Mouse (Mus musculus): ENCODE measurements around the gene Nipal4. TPM values are rescaled to one million over a fixed set of nuclear protein-coding genes. Genes with fewer than 3 reads are reported as not detected.

Gene Nipal4
- not detected for total RNA-seq (2023)

DNA sequence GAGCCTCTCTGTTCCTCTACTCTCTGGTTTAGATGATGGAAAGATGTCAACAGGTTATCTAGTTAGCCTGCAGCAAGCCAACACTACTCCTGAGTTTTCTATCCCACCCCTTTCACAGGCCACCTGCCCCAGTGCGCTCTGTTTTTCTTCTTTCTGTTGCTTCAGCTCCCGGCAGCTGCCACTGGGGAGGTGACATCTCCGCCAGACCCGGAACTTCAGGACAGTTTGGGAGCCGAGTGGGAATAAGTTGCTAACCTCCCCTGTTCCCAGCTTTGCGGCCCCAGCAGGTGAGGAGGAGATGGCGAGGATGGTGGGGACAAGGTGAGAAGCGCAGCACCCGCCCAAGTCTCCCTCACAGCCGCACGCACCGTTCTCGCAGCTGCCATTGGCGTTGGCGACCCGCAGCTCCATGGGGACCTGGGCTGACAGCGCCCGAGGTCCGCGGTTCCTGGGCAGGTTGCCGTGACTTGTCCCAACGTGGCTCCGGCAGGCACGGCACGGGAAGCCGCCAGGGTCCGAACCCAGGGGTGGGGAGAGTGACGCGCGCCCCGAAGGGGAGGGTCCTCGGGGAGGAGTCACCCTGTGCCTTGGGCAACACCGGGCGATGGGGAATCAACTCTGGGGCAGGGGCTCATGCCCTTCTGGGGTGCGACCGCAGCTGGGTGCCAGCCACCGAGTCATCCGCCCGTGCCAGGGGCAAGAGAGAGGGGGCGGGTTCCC, at the start of gene Nipal4:
Gene Nipal4 (minus strand): TSS at position 643 of the 720 bp plus-strand sequence.

Other genes with a start within 250 kb of the Nipal4 start
- 1 to 10 TPM; 2.9 to 4.5 TPM for gene Lsm11, start 221.6 kb downstream of the Nipal4 start, total RNA-seq (2023)
- 1 to 10 TPM; 4.5 to 6.2 TPM for gene Thg1l, start 211.0 kb downstream of the Nipal4 start, total RNA-seq (2023)
- gene Sox30, start 186.2 kb downstream of the Nipal4 start, total RNA-seq (2023), result not detected
- gene Gm12166, start 114.2 kb downstream of the Nipal4 start, total RNA-seq (2023), result 1 to 10 TPM; 3.9 to 6.0 TPM
- 100 to 1,000 TPM; 137 to 148 TPM for gene Adam19, start 110.5 kb downstream of the Nipal4 start, total RNA-seq (2023)
- not detected for gene Fndc9, start 69.0 kb upstream of the Nipal4 start, total RNA-seq (2023)
- gene Cyfip2, start 146.4 kb upstream of the Nipal4 start, total RNA-seq (2023), result 100 to 1,000 TPM; 184 to 204 TPM
- gene Itk, start 223.0 kb upstream of the Nipal4 start, total RNA-seq (2023), result 1 to 10 TPM; 2.1 to 3.6 TPM
- gene Fam71b, start 230.1 kb upstream of the Nipal4 start, total RNA-seq (2023), result 1 to 10 TPM in 1 of 2 experiments, under 1 TPM in 1; 0.90 to 1.3 TPM

All from neutrophil, adult 59 days (primary cell).